Mouse (Mus musculus) heart, postnatal 25 days (tissue): ENCODE results near the gene Cxcl15. TPM values are rescaled to one million over a fixed set of nuclear protein-coding genes. Genes with fewer than 3 reads are reported as not detected.
"Not testable (repeated sequence)": the region's sequence is repeated elsewhere in the genome, so short reads cannot be mapped to it uniquely, and the experiment has no call there.

Experiments
- DNase-seq: peaks from one replicate; pipeline ENCODE4 v3.0.0; 2022; ENCODE audit warnings: low spot score
- intact Hi-C: fragments of 180-260 bp; cut with DNase I; formaldehyde crosslinking; loops from one replicate; pipeline ENCODE4 v1.15.1; 2025
- total RNA-seq, 2 experiments: library from RNA; stranded (reverse); gene quantifications; 2 replicates each; pipeline ENCODE4 v1.2.3; 2021

The Cxcl15 gene
- total RNA-seq, 2 experiments from 2014 or later, result not detected

DNA sequence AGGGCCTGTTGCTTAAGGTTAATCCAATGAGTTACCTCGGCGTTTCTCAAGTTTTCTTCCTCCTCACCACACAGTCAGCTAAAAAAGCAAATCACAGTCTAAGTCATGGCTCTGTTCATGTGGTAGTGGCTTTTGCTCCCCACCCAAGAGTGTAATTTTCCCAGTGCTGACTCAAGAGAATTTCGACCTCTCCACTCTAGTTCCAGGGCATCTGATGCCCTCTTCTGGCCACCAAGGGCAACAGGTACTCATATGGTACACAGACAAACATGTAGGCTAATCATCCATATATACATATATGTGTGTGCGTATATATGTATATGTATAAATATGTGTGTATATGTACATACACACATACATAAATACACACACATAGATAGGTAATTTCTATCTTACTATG lies 6.2 kb upstream of the Cxcl15 start:
- no peak for DNase-seq
- intact Hi-C loops, result loop anchor here (2.0 kb wide), 1 partner anchor 127 kb away; no protein-coding TSS in a partner anchor

DNA sequence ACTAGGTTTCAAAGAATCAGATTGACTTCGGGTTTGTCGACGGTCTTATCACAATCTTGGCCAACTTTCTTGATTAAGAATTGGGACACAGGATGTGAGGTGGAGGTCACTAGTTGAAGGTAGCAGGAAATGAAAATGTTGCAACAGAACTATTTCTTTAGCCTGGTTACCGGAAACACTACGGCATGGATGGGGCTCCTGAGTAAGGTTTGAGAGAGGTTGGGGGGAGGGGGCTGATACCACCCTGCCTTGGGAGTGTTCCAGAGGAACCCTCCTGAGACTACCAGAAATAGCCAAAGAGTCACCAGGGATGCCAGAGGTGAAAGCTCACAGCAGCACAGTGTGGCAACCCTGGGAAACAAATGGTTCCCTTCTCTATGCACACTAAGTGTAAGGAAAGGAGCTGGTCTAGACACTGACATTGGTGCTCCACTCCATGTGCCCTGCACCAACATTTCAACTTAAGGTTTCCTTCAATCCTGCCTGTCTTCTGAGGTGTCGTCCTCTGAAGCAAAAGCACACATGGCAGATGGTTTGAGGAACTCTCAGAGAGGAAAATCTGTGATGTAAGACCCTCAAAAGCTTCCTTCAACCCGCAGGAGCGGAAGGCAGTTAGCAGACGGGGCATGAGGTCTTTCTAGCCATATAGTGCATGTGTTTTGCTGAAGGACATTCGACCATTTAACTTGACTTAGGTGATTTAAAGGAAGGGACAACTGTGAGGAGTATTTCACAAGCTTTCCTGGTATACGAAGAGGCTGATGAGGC lies 4.8 kb upstream of the Cxcl15 start:
- intact Hi-C loops, result loop anchor here (2.0 kb wide), 1 partner anchor 129 kb away; no protein-coding TSS in a partner anchor

GRCm38 (mm10) chr5:90790074-90790502 lies 4.2 kb upstream of the Cxcl15 start:
- no peak for DNase-seq
- intact Hi-C loops, result no loop called here

More for the DNA sequence above, 4.8 kb upstream of the Cxcl15 start:
- DNase-seq, result no peak

- intact Hi-C loops, DNase-seq: not testable (repeated sequence)
These were observed 1.1 kb downstream of the Cxcl15 start for GRCm38 (mm10) chr5:90795392-90795791.

- no peak for DNase-seq
- intact Hi-C loops, result no loop called here
These were observed 10.2 kb downstream of the Cxcl15 start for GRCm38 (mm10) chr5:90804574-90804973.

- no peak for DNase-seq
- intact Hi-C loops, result no loop called here
These were observed 11.7 kb downstream of the Cxcl15 start for GRCm38 (mm10) chr5:90806050-90806449.

DNA sequence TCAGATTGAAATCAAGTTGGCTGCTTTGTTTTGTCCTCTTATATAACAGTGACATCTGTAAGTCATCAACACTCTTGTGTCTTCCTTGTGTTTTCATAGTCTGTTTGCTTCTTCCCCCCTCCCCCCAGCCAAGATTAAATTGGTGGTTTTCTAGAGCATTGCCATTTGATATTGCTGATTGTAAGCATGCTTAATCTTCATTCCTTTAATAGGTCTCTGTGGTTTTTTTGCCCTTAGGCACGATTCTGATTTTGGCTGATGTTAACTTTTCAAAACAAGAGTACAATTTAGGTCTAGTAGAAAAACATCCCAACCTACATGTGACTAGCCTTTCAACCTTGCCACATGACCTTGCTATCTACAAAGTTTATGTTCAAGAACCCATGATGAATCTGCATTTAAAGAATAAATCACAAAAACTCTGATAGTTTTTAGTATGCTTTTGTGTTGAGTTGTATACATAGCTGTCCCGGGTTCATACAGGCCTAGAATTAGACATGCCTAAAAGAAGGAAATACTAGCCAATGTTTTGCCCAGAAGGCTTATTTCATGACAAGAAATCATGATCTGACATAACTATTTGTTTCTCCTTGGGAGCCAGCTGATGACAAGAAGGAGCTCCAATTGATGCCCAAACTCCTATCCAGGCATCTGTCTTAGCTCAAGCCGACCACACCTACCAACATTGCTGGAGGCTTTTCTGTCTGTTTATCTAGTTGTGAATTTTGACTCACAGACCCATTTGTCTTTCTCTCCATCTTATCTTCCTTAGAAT lies 13.0 kb downstream of the Cxcl15 start:
- intact Hi-C loops, result no loop called here
- no peak for DNase-seq

DNA sequence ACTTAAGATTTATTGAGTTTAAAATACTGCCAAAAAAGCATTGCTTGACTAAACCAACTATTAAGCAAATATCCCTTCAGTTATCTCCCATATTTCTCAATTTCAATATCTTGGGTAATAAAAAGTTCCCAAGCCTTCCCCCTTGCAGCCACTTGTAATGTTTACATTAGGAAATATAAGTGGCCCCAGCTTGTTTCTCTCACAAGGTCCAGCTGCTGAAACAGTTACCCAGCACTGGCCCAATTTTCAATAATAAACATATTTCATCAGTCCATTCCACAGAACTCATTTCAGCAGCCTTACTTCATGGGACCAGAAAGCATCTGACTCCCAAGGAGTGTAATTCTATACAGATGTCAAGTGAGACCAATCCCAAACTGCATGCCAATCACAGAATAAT lies 25.4 kb downstream of the Cxcl15 start:
- intact Hi-C loops, result no loop called here
- DNase-seq, result no peak

DNA sequence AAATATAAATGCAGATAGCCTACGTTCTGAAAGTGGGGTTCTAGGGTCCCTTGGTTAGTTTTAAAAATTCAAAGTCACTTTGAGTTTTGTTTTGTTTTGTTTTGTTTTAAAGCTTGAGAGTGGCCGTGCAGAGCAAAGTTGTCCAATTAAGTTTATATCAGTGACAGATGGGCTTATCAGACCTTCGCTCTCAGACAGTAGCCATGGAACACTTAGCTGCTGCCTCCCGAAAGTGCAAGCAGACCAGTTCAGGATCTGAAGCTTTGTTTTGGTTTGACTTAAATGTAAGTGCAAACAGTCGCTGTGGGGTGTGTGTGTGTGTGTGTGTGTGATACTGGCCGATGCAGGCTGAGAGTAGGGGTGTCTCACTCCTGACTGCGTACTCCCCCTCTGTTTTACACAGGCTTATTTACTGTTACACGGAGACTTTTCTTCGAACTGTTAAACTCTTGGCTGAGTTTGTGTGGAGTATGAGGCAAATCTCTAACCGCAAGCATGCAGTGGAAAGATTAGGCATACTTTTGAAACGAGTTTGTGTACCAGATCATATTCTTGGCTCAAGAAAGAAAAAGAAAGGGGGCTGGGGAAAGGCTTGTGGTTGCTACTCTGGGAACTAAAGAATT lies 37.9 kb downstream of the Cxcl15 start:
- DNase-seq, result no peak
- intact Hi-C loops, result no loop called here

GRCm38 (mm10) chr5:90832768-90833388 lies 38.5 kb downstream of the Cxcl15 start:
- intact Hi-C loops, result no loop called here
- no peak for DNase-seq

DNA sequence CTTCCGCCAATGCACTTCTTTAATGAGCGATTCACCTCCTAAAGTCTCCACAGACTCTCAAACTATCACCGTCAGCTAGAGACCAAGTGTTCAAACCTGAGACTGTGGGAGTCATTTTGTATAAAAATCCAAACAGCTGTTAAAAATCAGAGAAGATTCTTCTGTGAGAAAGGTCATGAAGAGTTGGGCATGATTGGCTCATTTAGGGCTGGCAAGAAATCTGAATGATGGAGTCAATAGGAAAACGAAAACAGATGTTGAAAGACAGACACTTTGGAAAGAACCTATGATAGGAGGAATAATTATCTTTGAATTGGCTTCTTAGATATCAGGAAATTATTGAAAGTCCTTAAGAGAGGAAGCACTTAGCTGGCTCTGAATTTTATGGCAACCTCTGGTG lies 40.1 kb downstream of the Cxcl15 start:
- no peak for DNase-seq
- intact Hi-C loops, result no loop called here

GRCm38 (mm10) chr5:90838582-90838981 lies 44.2 kb downstream of the Cxcl15 start:
- intact Hi-C loops, result no loop called here
- DNase-seq, result peak; percentile 16

DNA sequence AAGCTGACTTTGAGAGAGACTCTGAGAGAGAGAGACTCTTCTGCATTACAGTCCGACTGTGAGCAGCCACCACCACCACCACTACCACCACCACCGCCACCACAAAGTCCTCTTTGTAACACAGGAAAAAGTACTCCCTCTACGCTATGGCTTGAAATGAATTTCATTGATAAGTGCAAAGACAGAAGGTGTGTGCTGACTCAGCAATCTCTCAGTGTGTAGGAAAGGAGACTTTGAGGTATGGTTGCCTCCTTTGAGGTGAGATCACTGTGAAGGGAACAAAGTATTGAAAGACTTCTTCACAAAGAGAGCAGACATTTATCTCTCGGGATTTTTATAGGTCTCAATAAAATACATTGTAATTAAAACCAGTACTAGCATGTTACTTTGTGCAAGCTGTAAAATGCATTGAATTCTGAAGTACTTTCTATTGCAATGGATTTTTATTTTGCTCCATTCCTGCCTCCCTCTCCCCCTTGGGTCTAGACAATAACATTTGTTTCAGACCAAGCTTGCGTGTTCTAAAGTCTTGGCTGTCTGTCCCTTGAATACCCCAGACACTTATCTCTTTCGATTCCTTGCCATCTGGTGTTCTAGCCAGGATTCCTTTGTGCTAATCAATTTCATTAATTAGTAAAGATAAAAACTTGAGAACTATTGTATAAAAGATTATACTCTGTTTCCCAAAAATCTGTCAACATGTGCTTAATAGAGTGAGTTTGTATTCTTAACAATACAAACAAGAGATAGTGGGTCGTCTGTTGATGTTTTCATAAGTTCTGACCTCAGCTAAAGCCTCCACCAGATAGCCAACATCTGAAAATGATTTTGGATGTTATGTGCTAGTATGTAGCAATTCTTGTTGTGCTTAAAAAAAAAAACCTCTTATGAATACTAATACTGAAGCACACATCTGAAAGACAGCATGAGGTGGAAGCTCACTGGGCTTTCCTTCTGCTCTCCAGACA lies 46.9 kb downstream of the Cxcl15 start:
- no peak for DNase-seq
- intact Hi-C loops, result no loop called here

DNA sequence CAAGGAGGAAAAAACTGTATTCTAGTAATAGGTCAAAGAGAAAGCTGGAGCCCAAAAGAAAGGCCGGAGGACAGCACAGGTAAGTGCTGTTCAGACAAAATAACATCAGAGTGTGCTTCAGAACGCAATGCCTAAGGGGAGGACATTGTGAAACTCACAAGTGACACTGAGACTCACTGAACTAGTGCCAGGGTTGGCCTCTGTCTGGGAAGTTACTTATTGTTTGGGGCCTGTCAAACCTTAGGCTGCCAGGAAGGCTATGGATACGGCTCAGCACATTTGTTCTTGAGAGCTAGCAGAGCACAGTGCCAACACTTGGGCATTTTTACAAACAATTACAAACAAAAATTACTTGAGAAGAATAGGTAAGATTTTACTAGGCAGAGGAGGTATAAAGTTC lies 49.6 kb downstream of the Cxcl15 start:
- no peak for DNase-seq
- intact Hi-C loops, result no loop called here

DNA sequence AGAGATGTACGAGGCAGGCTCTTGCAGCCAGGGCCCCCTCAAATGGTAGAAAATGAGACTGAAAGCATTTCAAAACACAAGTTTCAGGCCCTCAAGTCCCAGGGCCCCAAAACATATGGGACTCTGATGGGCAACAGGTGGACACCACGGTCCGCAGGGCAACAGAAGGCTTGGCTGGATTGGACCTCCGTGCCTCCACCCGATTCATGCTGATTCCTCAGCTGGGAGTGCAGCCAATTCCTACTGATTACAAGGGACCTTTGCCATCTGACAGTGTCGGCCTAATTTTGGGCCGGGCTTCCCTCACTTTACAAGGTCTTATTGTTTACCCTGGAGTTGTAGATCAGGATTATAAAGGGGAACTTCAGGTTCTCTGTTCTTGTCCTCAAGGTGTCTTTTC lies 55.8 kb downstream of the Cxcl15 start:
- intact Hi-C loops, DNase-seq: not testable (repeated sequence)

- DNase-seq, intact Hi-C loops: not testable (repeated sequence)
These were observed 57.1 kb downstream of the Cxcl15 start for GRCm38 (mm10) chr5:90851391-90851790.
